Mouse (Mus musculus): ENCODE measurements around the gene Abcg4. TPM values are rescaled to one million over a fixed set of nuclear protein-coding genes. Genes with fewer than 3 reads are reported as not detected.

Gene Abcg4
- polyA plus RNA-seq, 1 experiment: 0.21 TPM

DNA sequence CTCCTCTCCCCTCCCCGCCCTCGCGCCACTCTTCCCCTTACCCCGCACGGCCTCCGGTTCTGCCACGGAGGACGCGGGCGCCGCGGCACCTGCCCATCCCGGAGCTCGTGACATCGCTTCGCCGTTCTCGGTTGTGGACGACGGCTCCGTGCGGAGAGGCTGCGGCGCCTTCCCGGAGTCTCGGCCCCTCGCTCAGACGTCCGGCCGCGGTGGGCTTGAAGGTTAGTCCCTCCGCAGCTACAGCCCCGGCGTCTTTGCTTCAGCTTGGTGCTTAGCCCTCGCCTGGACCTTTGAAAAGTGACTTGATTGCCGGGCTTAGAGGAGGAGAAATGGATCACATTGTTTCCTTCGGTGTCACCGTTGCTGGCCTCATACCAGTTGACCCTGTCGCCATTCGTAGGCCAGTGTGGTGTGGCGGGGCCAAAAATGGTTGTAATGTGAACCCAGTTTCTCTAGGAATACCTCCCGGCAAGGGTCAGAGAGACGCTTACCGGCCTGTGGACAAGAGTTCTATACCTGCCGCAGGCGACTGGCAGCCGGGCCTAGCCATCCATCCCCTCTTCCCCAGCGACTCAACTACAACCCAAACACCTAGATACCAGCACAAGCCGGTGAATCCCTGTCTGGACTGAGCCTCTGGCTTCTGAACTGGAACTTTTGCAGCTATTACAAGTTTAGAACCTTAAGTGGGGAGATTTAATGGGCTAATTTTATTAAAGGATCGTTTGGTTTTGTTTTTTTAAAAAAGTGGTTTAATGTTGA, 47.1 kb upstream of the Abcg4 start:
- no peak for TF ChIP-seq FOSL1 (IDR thresholded peaks at IDR 0.05; ENCODE audit: insufficient read depth, low read length, poor library complexity, severe bottlenecking)
- no peak for TF ChIP-seq CEBPB (IDR thresholded peaks at IDR 0.05; ENCODE audit: low read depth)
- TF ChIP-seq MYOG (IDR thresholded peaks at IDR 0.05; ENCODE audit: control insufficient read depth, extremely low read depth, insufficient read length): no peak
- no peak for TF ChIP-seq MYOD1 (IDR thresholded peaks at IDR 0.05; ENCODE audit: control insufficient read depth, insufficient read length, low read depth)
- TF ChIP-seq USF1 (IDR thresholded peaks at IDR 0.05; ENCODE audit: low read depth): no peak
- no peak for TF ChIP-seq CTCF (IDR thresholded peaks at IDR 0.05; ENCODE audit: control insufficient read depth, insufficient read depth, insufficient read length)
- no peak for TF ChIP-seq MAX (IDR thresholded peaks at IDR 0.05)
- Histone ChIP-seq H3K27me3 (ENCODE audit: control insufficient read depth, insufficient read depth, insufficient read length) (no peaks in the 10 kb centered on the region), H3ac (ENCODE audit: control insufficient read depth, insufficient read length, low read depth) (peak overlapping the region; percentile 86), H3K4me3 (ENCODE audit: insufficient read depth, poor library complexity, severe bottlenecking) (peak overlapping the region; percentile 86), H3K79me3 (ENCODE audit: low read depth) (peaks cover 22% of the 10 kb centered on the region), H3K36me3 (ENCODE audit: control insufficient read depth, insufficient read depth) (peaks cover 68% of the 10 kb centered on the region), H3K79me2 (ENCODE audit: control insufficient read depth, insufficient read depth) (peaks cover 34% of the 10 kb centered on the region)

- peaks cover 71% of the 10 kb centered on the region for H3K36me3 ChIP-seq (ENCODE audit: control insufficient read depth, insufficient read depth)
- TF ChIP-seq USF1 (IDR thresholded peaks at IDR 0.05; ENCODE audit: low read depth) (no peak), MYOD1 (IDR thresholded peaks at IDR 0.05; ENCODE audit: control insufficient read depth, insufficient read length, low read depth) (no peak), MAX (IDR thresholded peaks at IDR 0.05) (peak; percentile 80), MYOG (IDR thresholded peaks at IDR 0.05; ENCODE audit: control insufficient read depth, extremely low read depth, insufficient read length) (no peak), CTCF (IDR thresholded peaks at IDR 0.05; ENCODE audit: control insufficient read depth, insufficient read depth, insufficient read length) (peak; percentile 57), CEBPB (IDR thresholded peaks at IDR 0.05; ENCODE audit: low read depth) (no peak), FOSL1 (IDR thresholded peaks at IDR 0.05; ENCODE audit: insufficient read depth, low read length, poor library complexity, severe bottlenecking) (no peak)
- peaks cover 22% of the 10 kb centered on the region for H3K79me3 ChIP-seq (ENCODE audit: low read depth)
Observed at GRCm38 (mm10) chr9:44334396-44335330, 46.2 kb upstream of the Abcg4 start, which contains the start of gene H2afx. H2afx (plus strand) TSS chr9:44334694.

DNA sequence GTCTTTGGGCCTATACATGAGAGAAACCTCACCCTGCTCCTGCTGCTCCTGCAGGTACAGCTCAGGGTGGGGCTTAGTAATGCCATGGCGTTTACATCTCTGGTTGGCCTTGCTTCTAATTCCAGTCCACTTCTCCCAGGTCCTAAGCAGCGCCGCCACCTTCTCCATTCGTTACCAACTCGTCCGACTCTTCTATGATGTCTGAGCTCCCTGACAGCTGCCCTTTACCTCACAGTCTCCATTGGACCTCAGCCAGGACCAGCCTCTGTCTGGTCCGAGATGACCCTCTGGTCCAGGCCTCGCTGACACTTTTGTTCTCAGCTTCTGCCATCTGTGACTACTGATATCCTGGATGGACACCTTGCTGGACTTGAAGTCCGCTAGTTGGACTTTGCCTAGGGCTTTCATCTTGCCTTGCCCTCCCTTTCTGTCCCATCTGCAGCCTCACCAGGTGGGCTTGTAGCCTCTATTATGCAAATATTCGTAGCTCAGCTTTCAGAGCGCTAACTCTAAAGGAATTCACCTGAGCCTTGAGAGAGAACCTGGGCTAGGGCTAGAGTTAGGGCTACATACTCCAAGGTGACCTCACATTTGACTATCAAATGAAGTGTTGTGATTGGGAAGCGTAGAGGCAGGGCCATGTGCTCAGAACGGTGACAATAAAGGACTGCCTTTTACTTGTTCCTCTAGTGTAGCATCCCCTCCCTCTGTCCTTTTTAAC, 44.7 kb upstream of the Abcg4 start:
- Histone ChIP-seq H3K27me3 (ENCODE audit: control insufficient read depth, insufficient read depth, insufficient read length) (no peaks in the 10 kb centered on the region), H3K36me3 (ENCODE audit: control insufficient read depth, insufficient read depth) (peaks cover 77% of the 10 kb centered on the region), H3K4me3 (ENCODE audit: insufficient read depth, poor library complexity, severe bottlenecking) (no peak overlapping the region)

More at GRCm38 (mm10) chr9:44334396-44335330, 46.2 kb upstream of the Abcg4 start, which contains the start of gene H2afx:
- Histone ChIP-seq H3K79me2 (ENCODE audit: control insufficient read depth, insufficient read depth) (peaks cover 34% of the 10 kb centered on the region), H3ac (ENCODE audit: control insufficient read depth, insufficient read length, low read depth) (peak within 1 kb of the TSS; percentile 86), H3K4me3 (ENCODE audit: insufficient read depth, poor library complexity, severe bottlenecking) (peak within 1 kb of the TSS; percentile 86), H3K27me3 (ENCODE audit: control insufficient read depth, insufficient read depth, insufficient read length) (no peaks in the 10 kb centered on the region)

GRCm38 (mm10) chr9:44330736-44331135, 42.3 kb upstream of the Abcg4 start:
- TF ChIP-seq USF1 (IDR thresholded peaks at IDR 0.05; ENCODE audit: low read depth): no peak
- no peak for TF ChIP-seq MAX (IDR thresholded peaks at IDR 0.05)
- no peak for TF ChIP-seq CTCF (IDR thresholded peaks at IDR 0.05; ENCODE audit: control insufficient read depth, insufficient read depth, insufficient read length)
- TF ChIP-seq FOSL1 (IDR thresholded peaks at IDR 0.05; ENCODE audit: insufficient read depth, low read length, poor library complexity, severe bottlenecking): no peak
- TF ChIP-seq MYOD1 (IDR thresholded peaks at IDR 0.05; ENCODE audit: control insufficient read depth, insufficient read length, low read depth): no peak
- H3K36me3 ChIP-seq (ENCODE audit: control insufficient read depth, insufficient read depth): peaks cover 60% of the 10 kb centered on the region

More for the DNA sequence above, 44.7 kb upstream of the Abcg4 start:
- H3K79me3 ChIP-seq (ENCODE audit: low read depth): peaks cover 23% of the 10 kb centered on the region
- TF ChIP-seq USF1 (IDR thresholded peaks at IDR 0.05; ENCODE audit: low read depth) (no peak), MAX (IDR thresholded peaks at IDR 0.05) (no peak), MYOG (IDR thresholded peaks at IDR 0.05; ENCODE audit: control insufficient read depth, extremely low read depth, insufficient read length) (no peak), FOSL1 (IDR thresholded peaks at IDR 0.05; ENCODE audit: insufficient read depth, low read length, poor library complexity, severe bottlenecking) (no peak), CTCF (IDR thresholded peaks at IDR 0.05; ENCODE audit: control insufficient read depth, insufficient read depth, insufficient read length) (no peak), MYOD1 (IDR thresholded peaks at IDR 0.05; ENCODE audit: control insufficient read depth, insufficient read length, low read depth) (no peak), CEBPB (IDR thresholded peaks at IDR 0.05; ENCODE audit: low read depth) (no peak)
- H3ac ChIP-seq (ENCODE audit: control insufficient read depth, insufficient read length, low read depth): no peak overlapping the region
- H3K79me2 ChIP-seq (ENCODE audit: control insufficient read depth, insufficient read depth): peaks cover 41% of the 10 kb centered on the region

GRCm38 (mm10) chr9:44327926-44328325, 39.5 kb upstream of the Abcg4 start:
- TF ChIP-seq MAX (IDR thresholded peaks at IDR 0.05) (no peak), CTCF (IDR thresholded peaks at IDR 0.05; ENCODE audit: control insufficient read depth, insufficient read depth, insufficient read length) (no peak), MYOG (IDR thresholded peaks at IDR 0.05; ENCODE audit: control insufficient read depth, extremely low read depth, insufficient read length) (no peak)
- H3K27me3 ChIP-seq (ENCODE audit: control insufficient read depth, insufficient read depth, insufficient read length): no peaks in the 10 kb centered on the region
- H3K4me3 ChIP-seq (ENCODE audit: insufficient read depth, poor library complexity, severe bottlenecking): peak overlapping the region; percentile 56
- H3K79me2 ChIP-seq (ENCODE audit: control insufficient read depth, insufficient read depth): peaks cover 18% of the 10 kb centered on the region
- peaks cover 10% of the 10 kb centered on the region for H3K79me3 ChIP-seq (ENCODE audit: low read depth)
- peaks cover 47% of the 10 kb centered on the region for H3K36me3 ChIP-seq (ENCODE audit: control insufficient read depth, insufficient read depth)
- H3ac ChIP-seq (ENCODE audit: control insufficient read depth, insufficient read length, low read depth): peak overlapping the region; percentile 25

More at GRCm38 (mm10) chr9:44330736-44331135, 42.3 kb upstream of the Abcg4 start:
- peaks cover 29% of the 10 kb centered on the region for H3K79me2 ChIP-seq (ENCODE audit: control insufficient read depth, insufficient read depth)
- H3ac ChIP-seq (ENCODE audit: control insufficient read depth, insufficient read length, low read depth): no peak overlapping the region
- no peaks in the 10 kb centered on the region for H3K27me3 ChIP-seq (ENCODE audit: control insufficient read depth, insufficient read depth, insufficient read length)
- peaks cover 17% of the 10 kb centered on the region for H3K79me3 ChIP-seq (ENCODE audit: low read depth)
- H3K4me3 ChIP-seq (ENCODE audit: insufficient read depth, poor library complexity, severe bottlenecking): no peak overlapping the region
